Mouse (Mus musculus) lung, postnatal 0 days (tissue): Measurements from ENCODE around the gene Serpinf1.

Experiments used
- CTCF ChIP-seq: IDR thresholded peaks from 2 replicates; pipeline ENCODE4 v1.5.1; 2016; ENCODE audit warnings: antibody characterized with exemption, mild to moderate bottlenecking
- EP300 ChIP-seq: IDR thresholded peaks from 2 replicates; pipeline ENCODE4 v1.6.1; 2016; ENCODE audit warnings: antibody characterized with exemption, mild to moderate bottlenecking, control low read depth

GRCm38 (mm10) chr11:75406104-75406503 is 16.4 kb downstream of the Serpinf1 start:
- TF ChIP-seq CTCF (no peak), EP300 (no peak)
